In the genomic region with DNA sequence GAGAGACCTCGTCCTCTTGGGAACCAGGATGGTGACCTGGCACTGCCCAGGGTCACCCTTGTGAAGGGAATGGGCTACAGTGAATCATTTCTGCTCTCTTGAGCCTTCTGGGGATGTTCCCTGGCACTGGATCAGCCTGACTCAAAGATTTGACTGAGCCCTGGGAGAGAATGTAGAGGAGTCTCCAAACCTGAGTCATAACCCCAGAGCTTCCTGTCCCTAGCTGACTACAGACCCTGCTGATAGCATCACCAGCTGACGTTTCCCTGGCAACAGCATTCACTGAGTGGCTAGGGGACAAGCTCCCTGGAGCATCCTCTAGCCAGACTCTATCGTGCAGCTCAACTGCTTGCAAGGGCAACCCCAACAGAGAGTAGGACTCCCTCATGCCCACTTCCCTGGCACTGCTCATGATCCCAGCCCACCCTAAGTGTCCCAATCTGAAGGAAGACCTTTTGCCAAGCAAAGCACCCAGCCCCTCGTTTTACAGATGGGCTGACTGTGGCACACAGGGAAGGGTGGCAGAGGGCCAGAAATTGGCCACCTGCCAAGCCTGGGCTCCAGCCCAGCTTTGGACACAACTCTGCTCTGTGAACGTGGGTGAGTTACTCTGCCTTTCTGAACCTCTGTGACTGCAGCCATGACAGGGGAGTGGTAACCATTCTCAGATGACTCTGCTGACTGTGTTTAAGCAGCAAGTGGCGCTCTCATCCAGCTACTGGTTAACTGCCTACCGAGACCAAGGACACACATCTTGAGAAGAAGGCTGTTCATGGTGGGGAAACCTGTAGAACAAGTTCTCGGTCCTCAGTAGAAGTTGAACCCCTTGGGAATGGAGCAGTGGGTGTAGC, we compare ENCODE assay signal across 9 mouse cellular contexts. TPM values are rescaled to one million over a fixed set of nuclear protein-coding genes. Genes with fewer than 3 reads are reported as not detected.
A peak's percentile ranks its signal among the peaks of the same experiment; 100 is the strongest.
DNase-seq lines count a peak whose midpoint lies in the region; ATAC-seq and TF ChIP-seq lines count a peak whose summit lies in the region.
"Had no signal": no experiment of that assay in that cellular context is flagged by ENCODE, and none has a peak within 500 bp of the region (broad histone marks: within the 10 kb centered on the region; RNA-seq: fewer than 3 reads in every experiment).

No protein-coding gene starts in this region.

- H3K27me3 ChIP-seq in heart, adult 2 months (ENCODE audit: control insufficient read depth, insufficient read depth, low read length) = no peaks in the 10 kb centered on the region
- no peaks in the 10 kb centered on the region for H3K27me3 ChIP-seq in CH12.LX (replicated peaks)
- no peaks in the 10 kb centered on the region for H3K27me3 ChIP-seq in liver, embryonic 15.5 days
- no peaks in the 10 kb centered on the region for H3K27me3 ChIP-seq in stomach, embryonic 15.5 days (replicated peaks)
- H3K27me3 ChIP-seq: limb, embryonic 12.5 days had no signal

- H3K36me3 ChIP-seq in heart, adult 2 months (ENCODE audit: control insufficient read depth, insufficient read depth, low read length) = no peaks in the 10 kb centered on the region
- H3K36me3 ChIP-seq in CH12.LX (replicated peaks in 1 of 2; ENCODE audit: control insufficient read depth in 1 of 2, insufficient read depth in 1 of 2, low read length in 1 of 2) = peaks cover 0 to 55% of the 10 kb centered on the region in 2 experiments
- no peaks in the 10 kb centered on the region for H3K36me3 ChIP-seq in liver, embryonic 15.5 days (replicated peaks)
- H3K36me3 ChIP-seq in stomach, embryonic 15.5 days = no peaks in the 10 kb centered on the region
- H3K36me3 ChIP-seq: limb, embryonic 12.5 days had no signal

- H3K79me2 ChIP-seq in heart, adult 2 months (replicated peaks; ENCODE audit: control insufficient read depth, insufficient read depth, low read length) = peaks cover 2% of the 10 kb centered on the region; the same call in 1 of the 2 replicates
- no peaks in the 10 kb centered on the region for H3K79me2 ChIP-seq in CH12.LX (replicated peaks; ENCODE audit: control insufficient read depth, extremely low read depth, insufficient read depth, poor library complexity, severe bottlenecking)

- TF ChIP-seq EP300 in heart, adult 2 months (IDR thresholded peaks at IDR 0.05; ENCODE audit: insufficient read depth, low read depth, low read length) = no peak
- TF ChIP-seq EP300 in CH12.LX (IDR thresholded peaks at IDR 0.05; ENCODE audit: low read length) = no peak

- TF ChIP-seq CTCF in heart, adult 2 months (IDR thresholded peaks at IDR 0.05) = no peak
- peak in 1 of 2 experiments; percentile 41; a peak in 2 of 4 replicates for TF ChIP-seq CTCF in CH12.LX (conservative IDR thresholded peaks at IDR 0.05 in 1 of 2, IDR thresholded peaks at IDR 0.05 in 1 of 2; ENCODE audit: low read depth in 2 of 2, low read length in 2 of 2)

- no peak overlapping the region for H3K27ac ChIP-seq in heart, adult 2 months
- no peak overlapping the region for H3K27ac ChIP-seq in CH12.LX (ENCODE audit: insufficient read depth, low read depth)
- no peak overlapping the region for H3K27ac ChIP-seq in liver, embryonic 15.5 days (replicated peaks)
- H3K27ac ChIP-seq in stomach, embryonic 15.5 days = peak overlapping the region; percentile 80

- intact Hi-C loops in heart, adult 2 months (cut with DNase I) = no loop called here
- intact Hi-C loops in heart, postnatal 14 days (cut with DNase I) = no loop called here

- DNase-seq in heart, adult 2 months = peak; percentile 51 to 60
- no peak for DNase-seq in heart, adult 8-10 months (ENCODE audit: low spot score)
- DNase-seq in CH12.LX (ENCODE audit: extremely low read depth) = no peak
- peak; percentile 50 to 60 for DNase-seq in heart, postnatal 14 days
- DNase-seq in ovary, postnatal 10 days (ENCODE audit: low spot score) = no peak

- H3K9ac ChIP-seq in heart, adult 2 months (ENCODE audit: low read depth, low read length) = no peak overlapping the region
- H3K9ac ChIP-seq in CH12.LX (ENCODE audit: insufficient read depth, low read depth) = no peak overlapping the region
- no peak overlapping the region for H3K9ac ChIP-seq in liver, embryonic 15.5 days
- H3K9ac ChIP-seq in stomach, embryonic 15.5 days = no peak overlapping the region

- peak; percentile 43 for TF ChIP-seq RAD21 in CH12.LX (IDR thresholded peaks at IDR 0.05; ENCODE audit: low read depth, low read length)

- no peaks in the 10 kb centered on the region for H3K9me3 ChIP-seq in CH12.LX (replicated peaks; ENCODE audit: low read length)
- H3K9me3 ChIP-seq in liver, embryonic 15.5 days (replicated peaks) = no peaks in the 10 kb centered on the region
- no peaks in the 10 kb centered on the region for H3K9me3 ChIP-seq in stomach, embryonic 15.5 days
- H3K9me3 ChIP-seq: limb, embryonic 12.5 days had no signal

- peaks cover 23% of the 10 kb centered on the region for H3K4me1 ChIP-seq in heart, adult 2 months (ENCODE audit: control insufficient read depth, insufficient read depth, low read length)
- peaks cover 23 to 46% of the 10 kb centered on the region in 2 experiments for H3K4me1 ChIP-seq in CH12.LX (ENCODE audit: control insufficient read depth in 1 of 2, insufficient read depth in 2 of 2)
- H3K4me1 ChIP-seq in liver, embryonic 15.5 days (replicated peaks) = peaks cover 32% of the 10 kb centered on the region
- peaks cover 24% of the 10 kb centered on the region for H3K4me1 ChIP-seq in stomach, embryonic 15.5 days

- no peak overlapping the region for H3K4me2 ChIP-seq in CH12.LX (ENCODE audit: insufficient read depth, low read depth, poor library complexity, severe bottlenecking)
- 0 out of 2 replicates have a peak overlapping the region, but pooled peaks have one; percentile 59 for H3K4me2 ChIP-seq in liver, embryonic 15.5 days
- no peak overlapping the region for H3K4me2 ChIP-seq in stomach, embryonic 15.5 days

- WGBS in heart, adult 2 months = 36% methylated on average over 8 of the region's 8 CpGs
- 46% methylated on average over 8 of the region's 8 CpGs for WGBS in liver, embryonic 15.5 days (ENCODE audit: insufficient replicate concordance)
- 48% methylated on average over 8 of the region's 8 CpGs for WGBS in stomach, embryonic 15.5 days

- dilution Hi-C loops in CH12.LX (cut with MboI; ENCODE audit: extremely low pct_ligation_motif_present, extremely low pct_unique_long_range_greater_than_20kb, low sequenced_read_pairs) = no loop called here

- in situ Hi-C loops in CH12.LX (cut with MboI; ENCODE audit: low pct_ligation_motif_present, low pct_unique_long_range_greater_than_20kb, low sequenced_read_pairs) = loop anchor here (25.0 kb wide), 1 partner anchor 616 kb away; a partner anchor contains a TSS

- TF ChIP-seq POLR2A in heart, adult 2 months (IDR thresholded peaks at IDR 0.05; ENCODE audit: insufficient read depth, low read depth, low read length) = no peak
- no peak for TF ChIP-seq POLR2A in CH12.LX (IDR thresholded peaks at IDR 0.05; ENCODE audit: low read depth, low read length)

- H3K4me3 ChIP-seq in heart, adult 2 months = no peak overlapping the region
- H3K4me3 ChIP-seq in CH12.LX (replicated peaks in 1 of 3; ENCODE audit: low read depth in 2 of 3, low read length in 2 of 3, poor library complexity in 1 of 3) = no peak overlapping the region
- no peak overlapping the region for H3K4me3 ChIP-seq in liver, embryonic 15.5 days (replicated peaks)
- H3K4me3 ChIP-seq in stomach, embryonic 15.5 days (replicated peaks) = no peak overlapping the region

- peak; percentile 73 for ATAC-seq in cerebellum, adult (ENCODE audit: insufficient number of reproducible peaks, low FRiP score, low TSS enrichment)
- ATAC-seq in liver, embryonic 15.5 days (ENCODE audit: insufficient read depth) = no peak
- ATAC-seq in stomach, embryonic 15.5 days (ENCODE audit: insufficient read depth, low FRiP score, low read depth) = peak; percentile 75

RNA-seq across cellular contexts. Expression of a gene that starts 10.9 kb away (rescaled TPM):
- 10 to 100 TPM; 29.0 to 36.0 TPM for total RNA-seq in heart, adult 2 months (2021)
- 26.1 and 40.8 TPM in 2 replicates for polyA plus RNA-seq in heart, adult 2 months (2012; rRNA removed)
- total RNA-seq in heart, adult 8-10 months (2022) = 10 to 100 TPM; 27.2 to 38.4 (median 32.0) TPM
- total RNA-seq in CH12.LX (2012; rRNA removed) (33.3 and 39.8 TPM in 2 replicates), CH12.LX (2014; rRNA removed) (29.1 and 29.9 TPM in 2 replicates)
- 30.1 and 33.1 TPM in 2 replicates for polyA plus RNA-seq in CH12.LX (2012; ENCODE audit: insufficient read length, low read depth)
- total RNA-seq in heart, postnatal 14 days (2021) = 10 to 100 TPM; 29.5 to 31.4 TPM
- polyA plus RNA-seq in liver, embryonic 15.5 days (2015; fragmentation: Nextera tagmentation; extraction: Ambion mirVana) = 10.0 and 11.7 TPM in 2 replicates
- polyA plus RNA-seq in stomach, embryonic 15.5 days (2015; fragmentation: Nextera tagmentation; extraction: Ambion mirVana) = 35.3 and 38.0 TPM in 2 replicates

RNA-seq across cellular contexts. Expression of a gene that starts 17.1 kb away (rescaled TPM):
- total RNA-seq in heart, adult 2 months (2021) = 100 to 1,000 TPM; 151 to 167 TPM
- 89.8 and 118 TPM in 2 replicates for polyA plus RNA-seq in heart, adult 2 months (2012; rRNA removed)
- 100 to 1,000 TPM in 3 of 4 experiments, 10 to 100 TPM in 1; 87.1 to 234 (median 146) TPM for total RNA-seq in heart, adult 8-10 months (2022)
- total RNA-seq in CH12.LX (2012; rRNA removed) (1.7 and 3.5 TPM in 2 replicates), CH12.LX (2014; rRNA removed) (0.42 and 0.43 TPM in 2 replicates)
- 2.2 and 4.6 TPM in 2 replicates for polyA plus RNA-seq in CH12.LX (2012; ENCODE audit: insufficient read length, low read depth)
- 100 to 1,000 TPM; 232 TPM for total RNA-seq in heart, postnatal 14 days (2021)
- 11.6 and 12.4 TPM in 2 replicates for polyA plus RNA-seq in liver, embryonic 15.5 days (2015; fragmentation: Nextera tagmentation; extraction: Ambion mirVana)
- polyA plus RNA-seq in stomach, embryonic 15.5 days (2015; fragmentation: Nextera tagmentation; extraction: Ambion mirVana) = 12.4 and 13.5 TPM in 2 replicates

RNA-seq across cellular contexts. Expression of a gene that starts 47.0 kb away (rescaled TPM):
- total RNA-seq in heart, adult 2 months (2021) = 1 to 10 TPM; 6.6 to 9.0 TPM
- polyA plus RNA-seq in heart, adult 2 months (2012; rRNA removed) = 0.26 and 1.0 TPM in 2 replicates
- 10 to 100 TPM; 15.1 to 23.8 (median 19.8) TPM for total RNA-seq in heart, adult 8-10 months (2022)
- total RNA-seq in CH12.LX (2012; rRNA removed) (0.21 and 0.30 TPM in 2 replicates), CH12.LX (2014; rRNA removed) (not detected in 2 replicates)
- polyA plus RNA-seq in CH12.LX (2012; ENCODE audit: insufficient read length, low read depth) = not detected in 2 replicates
- 1 to 10 TPM in 1 of 2 experiments, under 1 TPM in 1; 0.63 to 1.6 TPM for total RNA-seq in heart, postnatal 14 days (2021)
- polyA plus RNA-seq in liver, embryonic 15.5 days (2015; fragmentation: Nextera tagmentation; extraction: Ambion mirVana) = 0.01 TPM in 1 of 2 replicates, not detected in the other
- polyA plus RNA-seq in stomach, embryonic 15.5 days (2015; fragmentation: Nextera tagmentation; extraction: Ambion mirVana) = 0.62 and 0.99 TPM in 2 replicates

RNA-seq across cellular contexts. Expression of a gene that starts 59.4 kb away (rescaled TPM):
- total RNA-seq in heart, adult 2 months (2021) = 10 to 100 TPM; 21.2 to 21.4 TPM
- 30.3 and 37.0 TPM in 2 replicates for polyA plus RNA-seq in heart, adult 2 months (2012; rRNA removed)
- 10 to 100 TPM; 17.3 to 24.0 (median 19.9) TPM for total RNA-seq in heart, adult 8-10 months (2022)
- total RNA-seq in CH12.LX (2012; rRNA removed) (12.2 and 20.5 TPM in 2 replicates), CH12.LX (2014; rRNA removed) (10.8 and 12.1 TPM in 2 replicates)
- 11.9 TPM in 2 replicates for polyA plus RNA-seq in CH12.LX (2012; ENCODE audit: insufficient read length, low read depth)
- 10 to 100 TPM; 19.7 to 21.2 TPM for total RNA-seq in heart, postnatal 14 days (2021)
- 3.6 and 3.7 TPM in 2 replicates for polyA plus RNA-seq in liver, embryonic 15.5 days (2015; fragmentation: Nextera tagmentation; extraction: Ambion mirVana)
- 10.6 and 11.5 TPM in 2 replicates for polyA plus RNA-seq in stomach, embryonic 15.5 days (2015; fragmentation: Nextera tagmentation; extraction: Ambion mirVana)

Comparison
In these comparisons a context has a peak if more than half of its experiments do, and no peak if none do; other contexts are left out.
1. DNase-seq: peak in heart, adult 2 months (2 of 2) and heart, postnatal 14 days (2 of 2); none in heart, adult 8-10 months (single experiment), CH12.LX (single experiment) and ovary, postnatal 10 days (single experiment).
2. RNA of a gene that starts 17.1 kb away (total RNA-seq): 232 TPM in heart, postnatal 14 days, 151 to 167 TPM in heart, adult 2 months and 87.1 to 234 TPM in heart, adult 8-10 months; 0.42 to 3.5 TPM in CH12.LX; every median in the first group is over 10 times any median in the second.